Mouse (Mus musculus) layer of hippocampus, postnatal 14 days (tissue): Measurements from ENCODE around the gene Artn. TPM values are rescaled to one million over a fixed set of nuclear protein-coding genes. Genes with fewer than 3 reads are reported as not detected.

Experiments
- DNase-seq, 2 experiments: peaks; one replicate each; pipeline ENCODE4 v3.0.0; 2021 to 2022; ENCODE audit warnings: low spot score in 2 of 2, mixed read lengths in 1 of 2
- total RNA-seq, 2 experiments: library from RNA; stranded (reverse); gene quantifications; 2 replicates each; pipeline ENCODE4 v1.2.3; 2021

The Artn gene
- total RNA-seq, 2 experiments from 2014 or later, result 1.8 to 2.0 TPM

GRCm38 (mm10) chr4:117921358-117921757 is 8.2 kb downstream of the Artn start:
- no peak for DNase-seq

GRCm38 (mm10) chr4:117918762-117919161 is 10.8 kb downstream of the Artn start:
- no peak for DNase-seq

GRCm38 (mm10) chr4:117918261-117918660 is 11.3 kb downstream of the Artn start:
- no peak for DNase-seq

GRCm38 (mm10) chr4:117917847-117918246 is 11.7 kb downstream of the Artn start:
- no peak for DNase-seq

GRCm38 (mm10) chr4:117917402-117917801 is 12.2 kb downstream of the Artn start:
- DNase-seq, result no peak

- no peak for DNase-seq
Observed at GRCm38 (mm10) chr4:117916386-117916785, 13.2 kb downstream of the Artn start.

- no peak for DNase-seq
Observed at GRCm38 (mm10) chr4:117915489-117916105, 14.0 kb downstream of the Artn start.

- DNase-seq, result peak; percentile 94 to 98
Observed at GRCm38 (mm10) chr4:117914591-117915442, 14.7 kb downstream of the Artn start, which contains the start of gene Ipo13. TSS of gene Ipo13 (minus strand) at chr4:117914999.

GRCm38 (mm10) chr4:117914031-117914430 is 15.5 kb downstream of the Artn start:
- no peak for DNase-seq

- no peak for DNase-seq
Observed at GRCm38 (mm10) chr4:117913421-117913820, 16.1 kb downstream of the Artn start.

- no peak for DNase-seq
Observed at GRCm38 (mm10) chr4:117912685-117913273, 16.8 kb downstream of the Artn start.

- no peak for DNase-seq
Observed at GRCm38 (mm10) chr4:117912131-117912561, 17.4 kb downstream of the Artn start.

GRCm38 (mm10) chr4:117908834-117909453 is 20.6 kb downstream of the Artn start:
- DNase-seq, result no peak

- DNase-seq, result no peak
Observed at GRCm38 (mm10) chr4:117906196-117906595, 23.4 kb downstream of the Artn start.

GRCm38 (mm10) chr4:117904761-117905160 is 24.8 kb downstream of the Artn start:
- DNase-seq, result no peak

- DNase-seq, result no peak
Observed at GRCm38 (mm10) chr4:117904094-117904493, 25.5 kb downstream of the Artn start.

GRCm38 (mm10) chr4:117898111-117898510 is 31.5 kb downstream of the Artn start:
- no peak for DNase-seq

GRCm38 (mm10) chr4:117896031-117896430 is 33.5 kb downstream of the Artn start:
- no peak for DNase-seq

GRCm38 (mm10) chr4:117895339-117895738 is 34.2 kb downstream of the Artn start:
- DNase-seq, result no peak

- DNase-seq, result no peak
Observed at GRCm38 (mm10) chr4:117894601-117895000, 35.0 kb downstream of the Artn start.

- DNase-seq, result no peak
Observed at GRCm38 (mm10) chr4:117893376-117893775, 36.2 kb downstream of the Artn start.
